Mouse (Mus musculus): ENCODE data around the gene Gm10053. TPM values are rescaled to one million over a fixed set of nuclear protein-coding genes. Genes with fewer than 3 reads are reported as not detected.
"Not testable (repeated sequence)": the region's sequence is repeated elsewhere in the genome, so short reads cannot be mapped to it uniquely, and the experiment has no call there.

The Gm10053 gene
- 126 and 132 TPM in 2 replicates for polyA plus RNA-seq (2015; fragmentation: Nextera tagmentation; extraction: Ambion mirVana)

DNA sequence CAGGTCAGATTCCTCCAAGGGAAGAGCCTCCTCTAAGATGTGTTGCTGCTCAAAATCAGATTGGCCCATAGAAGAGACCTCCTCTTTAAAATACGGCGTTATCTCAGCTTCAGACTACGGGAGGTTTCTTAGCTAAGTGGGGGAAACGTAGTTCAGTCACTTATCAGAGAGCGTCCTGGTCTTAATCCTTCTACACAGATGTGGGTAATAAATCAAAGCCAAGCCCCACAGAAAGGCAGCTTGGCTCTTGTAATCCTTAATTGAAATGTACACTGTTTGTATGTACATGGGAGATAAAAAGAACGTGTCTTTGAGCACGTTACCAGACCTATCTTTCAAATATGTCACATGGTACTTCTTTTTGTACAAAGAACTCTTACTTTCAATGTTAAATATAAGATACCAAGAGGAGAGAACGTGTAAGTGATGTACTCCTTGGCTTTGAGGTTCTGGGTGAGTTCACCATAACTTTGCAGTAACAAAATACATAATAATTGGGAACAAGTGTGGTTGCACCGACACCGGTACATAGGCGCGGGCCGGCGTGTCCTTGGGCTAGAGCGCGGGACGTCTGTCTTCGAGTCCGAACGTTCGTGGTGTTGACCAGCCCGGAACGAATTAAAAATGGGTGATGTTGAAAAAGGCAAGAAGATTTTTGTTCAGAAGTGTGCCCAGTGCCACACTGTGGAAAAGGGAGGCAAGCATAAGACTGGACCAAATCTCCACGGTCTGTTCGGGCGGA lies at the start of gene Gm10053:
TSS of gene Gm10053 (plus strand) at position 558 of the 742 bp plus-strand sequence.
- not testable (repeated sequence) for H3K9ac ChIP-seq; H3K4me3 ChIP-seq (replicated peaks); H3K9me3 ChIP-seq (replicated peaks); H3K4me1 ChIP-seq (replicated peaks); H3K4me2 ChIP-seq; H3K36me3 ChIP-seq (replicated peaks); ATAC-seq (ENCODE audit: insufficient read depth); H3K27me3 ChIP-seq; H3K27ac ChIP-seq (replicated peaks)
- 54% methylated on average over 23 of the region's 26 CpGs for WGBS (ENCODE audit: insufficient replicate concordance)

- ATAC-seq (ENCODE audit: insufficient read depth): no peak
- 53% methylated on average over 3 of the region's 3 CpGs for WGBS (ENCODE audit: insufficient replicate concordance)
- no peak overlapping the region for H3K4me3 ChIP-seq (replicated peaks)
- H3K36me3 ChIP-seq (replicated peaks): no peaks in the 10 kb centered on the region
- H3K9ac ChIP-seq: no peak overlapping the region
- no peaks in the 10 kb centered on the region for H3K9me3 ChIP-seq (replicated peaks)
- no peaks in the 10 kb centered on the region for H3K27me3 ChIP-seq
- no peaks in the 10 kb centered on the region for H3K4me1 ChIP-seq (replicated peaks)
- H3K4me2 ChIP-seq: no peak overlapping the region
- no peak overlapping the region for H3K27ac ChIP-seq (replicated peaks)
These were observed 33.4 kb upstream of the Gm10053 start for GRCm38 (mm10) chr19:24842080-24842479.

- Histone ChIP-seq H3K4me2 (no peak overlapping the region), H3K27me3 (no peaks in the 10 kb centered on the region), H3K9me3 (replicated peaks) (no peaks in the 10 kb centered on the region), H3K4me3 (replicated peaks) (no peak overlapping the region), H3K4me1 (replicated peaks) (no peaks in the 10 kb centered on the region), H3K27ac (replicated peaks) (no peak overlapping the region), H3K9ac (no peak overlapping the region), H3K36me3 (replicated peaks) (no peaks in the 10 kb centered on the region)
- ATAC-seq (ENCODE audit: insufficient read depth): no peak
- 28% methylated on average over 7 of the region's 7 CpGs for whole genome bisulfite sequencing (ENCODE audit: insufficient replicate concordance)
These were observed 30.4 kb upstream of the Gm10053 start for GRCm38 (mm10) chr19:24845007-24845546.

DNA sequence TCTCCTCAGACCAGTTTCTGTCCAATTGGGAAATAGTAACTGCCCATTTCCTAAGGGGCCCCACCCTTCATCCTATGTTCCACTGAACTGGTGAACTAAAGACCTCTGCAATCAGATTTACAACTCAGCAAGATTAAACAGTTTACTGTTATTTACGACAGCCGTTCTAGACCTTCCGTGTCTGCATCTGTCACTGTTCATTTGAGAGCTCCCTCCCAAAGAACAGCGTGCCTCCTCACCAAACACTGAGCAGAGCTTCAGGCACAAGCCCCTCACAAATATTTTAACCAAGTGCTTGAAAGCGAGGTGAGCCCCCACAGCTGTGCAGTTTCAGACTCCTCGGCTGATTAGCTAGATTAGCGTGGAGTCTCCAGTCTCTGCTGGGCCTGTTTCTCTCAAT lies 27.1 kb upstream of the Gm10053 start:
- WGBS (ENCODE audit: insufficient replicate concordance): 47% methylated on average over 7 of the region's 7 CpGs
- H3K27ac ChIP-seq (replicated peaks): no peak overlapping the region
- H3K4me1 ChIP-seq (replicated peaks): no peaks in the 10 kb centered on the region

DNA sequence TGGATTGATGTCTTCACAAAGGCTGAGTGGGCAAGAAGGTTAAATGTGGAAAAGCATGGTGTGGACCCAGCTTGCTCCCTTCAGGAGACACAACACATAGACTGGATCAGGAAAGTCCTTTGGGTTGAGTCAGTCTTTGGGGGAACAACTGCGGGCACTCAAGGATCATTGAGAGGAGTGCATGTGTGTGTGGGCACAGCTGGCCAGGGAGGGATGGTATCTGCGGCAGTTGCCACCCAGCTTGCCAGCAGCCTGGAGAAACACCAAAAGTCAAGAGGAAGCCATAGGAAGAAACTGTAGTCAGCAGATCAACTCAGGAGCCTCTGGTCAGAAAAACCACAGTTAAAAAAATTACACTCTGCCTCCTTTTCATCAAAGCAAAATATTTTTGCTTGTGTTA lies 26.6 kb upstream of the Gm10053 start:
- H3K4me2 ChIP-seq: no peak overlapping the region
- no peaks in the 10 kb centered on the region for H3K9me3 ChIP-seq (replicated peaks)
- H3K27ac ChIP-seq (replicated peaks): no peak overlapping the region
- WGBS (ENCODE audit: insufficient replicate concordance): 68% methylated on average over 2 of the region's 2 CpGs
- no peak overlapping the region for H3K9ac ChIP-seq
- no peak overlapping the region for H3K4me3 ChIP-seq (replicated peaks)
- no peaks in the 10 kb centered on the region for H3K4me1 ChIP-seq (replicated peaks)
- no peak for ATAC-seq (ENCODE audit: insufficient read depth)
- no peaks in the 10 kb centered on the region for H3K36me3 ChIP-seq (replicated peaks)
- no peaks in the 10 kb centered on the region for H3K27me3 ChIP-seq

More for the DNA sequence above, 27.1 kb upstream of the Gm10053 start:
- H3K27me3 ChIP-seq: no peaks in the 10 kb centered on the region
- H3K4me3 ChIP-seq (replicated peaks): no peak overlapping the region
- no peaks in the 10 kb centered on the region for H3K9me3 ChIP-seq (replicated peaks)
- no peak for ATAC-seq (ENCODE audit: insufficient read depth)
- H3K4me2 ChIP-seq: no peak overlapping the region
- no peak overlapping the region for H3K9ac ChIP-seq
- no peaks in the 10 kb centered on the region for H3K36me3 ChIP-seq (replicated peaks)

- H3K27me3 ChIP-seq: no peaks in the 10 kb centered on the region
- no peaks in the 10 kb centered on the region for H3K9me3 ChIP-seq (replicated peaks)
- H3K36me3 ChIP-seq (replicated peaks): no peaks in the 10 kb centered on the region
- no peak for ATAC-seq (ENCODE audit: insufficient read depth)
- no peak overlapping the region for H3K27ac ChIP-seq (replicated peaks)
- WGBS (ENCODE audit: insufficient replicate concordance): 76% methylated on average over 21 of the region's 21 CpGs
- no peak overlapping the region for H3K4me2 ChIP-seq
- H3K9ac ChIP-seq: no peak overlapping the region
- no peak overlapping the region for H3K4me3 ChIP-seq (replicated peaks)
- H3K4me1 ChIP-seq (replicated peaks): no peaks in the 10 kb centered on the region
These were observed 23.8 kb upstream of the Gm10053 start for GRCm38 (mm10) chr19:24851456-24852315.

- peak overlapping the region; percentile 26 for H3K4me3 ChIP-seq (replicated peaks)
- H3K4me2 ChIP-seq: peak overlapping the region; percentile 52
- peaks cover 44% of the 10 kb centered on the region for H3K27me3 ChIP-seq
- no peaks in the 10 kb centered on the region for H3K36me3 ChIP-seq (replicated peaks)
- WGBS (ENCODE audit: insufficient replicate concordance): 22% methylated on average over 13 of the region's 13 CpGs
- no peaks in the 10 kb centered on the region for H3K9me3 ChIP-seq (replicated peaks)
- no peak overlapping the region for H3K9ac ChIP-seq
- no peaks in the 10 kb centered on the region for H3K4me1 ChIP-seq (replicated peaks)
- ATAC-seq (ENCODE audit: insufficient read depth): no peak
- H3K27ac ChIP-seq (replicated peaks): no peak overlapping the region
These were observed 14.2 kb upstream of the Gm10053 start for GRCm38 (mm10) chr19:24861276-24861611.

DNA sequence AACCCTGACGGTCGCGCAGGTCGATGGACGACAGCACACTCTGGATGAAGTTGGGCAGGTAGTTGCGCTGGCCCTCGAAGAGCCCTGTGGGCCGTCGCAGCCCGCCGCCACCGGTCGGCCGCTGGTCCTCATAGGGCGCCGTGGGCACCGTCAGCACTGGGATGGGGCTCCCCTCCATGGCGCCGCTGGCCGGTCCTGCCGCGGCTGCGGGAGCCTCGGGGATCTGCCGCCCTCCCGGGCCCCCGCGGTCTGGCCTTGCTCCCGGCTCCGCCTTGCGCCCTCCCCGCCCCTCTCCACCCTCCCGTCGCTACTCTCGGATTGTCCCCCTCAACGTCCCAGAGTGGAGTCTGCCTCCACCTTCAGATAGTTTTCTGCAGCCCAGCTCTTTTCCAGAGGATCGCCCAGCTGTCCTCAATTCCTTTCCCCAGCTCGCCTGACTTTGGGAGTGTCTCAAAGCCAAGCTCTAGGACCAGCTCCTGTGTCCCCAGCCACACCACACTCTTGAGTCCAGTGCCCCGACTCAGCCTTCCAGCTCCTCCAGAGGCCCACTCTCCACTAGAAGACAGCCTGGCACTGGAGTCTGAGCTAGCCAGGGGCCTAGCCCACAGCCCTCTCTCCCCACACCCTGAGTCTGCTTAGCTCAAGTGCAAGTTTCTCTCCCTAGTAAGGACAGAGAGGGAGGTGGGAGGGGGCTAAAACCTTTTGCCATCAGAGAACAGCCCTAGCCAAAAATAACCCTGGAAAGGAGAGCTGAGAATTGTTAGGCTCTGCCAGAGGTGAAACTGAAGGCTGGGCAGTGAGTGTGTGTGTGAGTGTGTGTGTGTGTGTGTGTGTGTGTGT lies 13.7 kb upstream of the Gm10053 start, which contains the start of gene Pgm5:
TSS of gene Pgm5 (minus strand) at position 244 of the 840 bp plus-strand sequence.
- peak within 1 kb of the TSS; percentile 26 for H3K4me3 ChIP-seq (replicated peaks)
- no peak within 1 kb of the TSS for H3K27ac ChIP-seq (replicated peaks)
- H3K4me1 ChIP-seq (replicated peaks): no peaks in the 10 kb centered on the region
- H3K4me2 ChIP-seq: peak within 1 kb of the TSS; percentile 52
- H3K27me3 ChIP-seq: peaks cover 44% of the 10 kb centered on the region
- ATAC-seq (ENCODE audit: insufficient read depth): no peak
- 1% methylated on average over 39 of the region's 39 CpGs for WGBS (ENCODE audit: insufficient replicate concordance)
- H3K36me3 ChIP-seq (replicated peaks): no peaks in the 10 kb centered on the region
- H3K9ac ChIP-seq: no peak within 1 kb of the TSS
- no peaks in the 10 kb centered on the region for H3K9me3 ChIP-seq (replicated peaks)

DNA sequence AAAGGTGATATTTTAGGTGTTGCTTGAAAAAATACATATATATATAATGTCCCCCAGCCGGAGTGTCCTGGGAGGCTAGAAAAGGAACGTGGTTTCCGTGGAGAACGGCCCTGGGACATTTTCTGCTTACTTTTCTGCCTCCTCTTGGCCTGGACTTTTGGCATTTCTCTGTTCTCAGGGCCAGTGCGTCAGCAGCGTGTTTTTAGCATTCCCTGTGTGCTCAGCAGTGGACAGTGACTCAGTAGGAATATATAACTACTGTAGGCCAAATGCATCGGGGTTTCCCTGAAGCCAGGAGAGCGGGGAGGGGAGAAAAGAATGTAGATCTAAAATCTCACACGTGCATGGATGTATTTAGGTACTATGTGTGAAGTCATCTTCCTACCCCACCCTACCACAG lies 10.1 kb upstream of the Gm10053 start:
- Histone ChIP-seq H3K9me3 (replicated peaks) (no peaks in the 10 kb centered on the region), H3K4me1 (replicated peaks) (no peaks in the 10 kb centered on the region), H3K4me2 (no peak overlapping the region), H3K27ac (replicated peaks) (no peak overlapping the region), H3K36me3 (replicated peaks) (no peaks in the 10 kb centered on the region), H3K4me3 (replicated peaks) (no peak overlapping the region), H3K9ac (no peak overlapping the region), H3K27me3 (peaks cover 33% of the 10 kb centered on the region)
- WGBS (ENCODE audit: insufficient replicate concordance): 65% methylated on average over 9 of the region's 9 CpGs
- ATAC-seq (ENCODE audit: insufficient read depth): no peak

- no peaks in the 10 kb centered on the region for H3K4me1 ChIP-seq (replicated peaks)
- H3K4me3 ChIP-seq (replicated peaks): no peak overlapping the region
- no peaks in the 10 kb centered on the region for H3K36me3 ChIP-seq (replicated peaks)
- H3K9ac ChIP-seq: no peak overlapping the region
- no peak for ATAC-seq (ENCODE audit: insufficient read depth)
- no peak overlapping the region for H3K4me2 ChIP-seq
- 19% methylated on average over 18 of the region's 18 CpGs for WGBS (ENCODE audit: insufficient replicate concordance)
- no peaks in the 10 kb centered on the region for H3K9me3 ChIP-seq (replicated peaks)
- no peak overlapping the region for H3K27ac ChIP-seq (replicated peaks)
- H3K27me3 ChIP-seq: no peaks in the 10 kb centered on the region
These were observed 4.3 kb upstream of the Gm10053 start for GRCm38 (mm10) chr19:24871037-24871635.

Measured in liver, embryonic 15.5 days (tissue).